ENCODE assay signal across 23 mouse cellular contexts in the genomic region with DNA sequence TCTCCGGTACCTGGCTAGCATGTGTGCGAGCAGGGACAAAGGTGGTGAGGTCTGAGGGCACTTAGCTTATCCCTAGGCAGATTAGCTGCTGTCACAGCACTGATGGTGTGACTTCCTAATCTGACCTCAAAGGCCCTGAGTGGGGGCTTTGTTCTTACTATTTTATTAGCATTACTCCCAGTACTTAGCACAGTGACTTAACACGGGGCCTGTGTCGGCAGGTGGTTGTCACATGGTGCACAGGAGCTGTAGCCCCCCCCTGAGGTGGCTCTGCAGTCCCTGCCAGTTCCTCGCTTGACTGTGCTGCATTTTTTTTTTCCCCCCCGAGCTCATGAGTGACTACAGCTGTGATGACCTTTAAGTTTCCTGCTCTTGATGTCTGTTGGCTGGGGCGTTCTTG. TPM values are rescaled to one million over a fixed set of nuclear protein-coding genes. Genes with fewer than 3 reads are reported as not detected.
A peak's percentile ranks its signal among the peaks of the same experiment; 100 is the strongest.
DNase-seq lines count a peak whose midpoint lies in the region; ATAC-seq and TF ChIP-seq lines count a peak whose summit lies in the region.
"Had no signal": no experiment of that assay in that cellular context is flagged by ENCODE, and none has a peak within 500 bp of the region (broad histone marks: within the 10 kb centered on the region; RNA-seq: fewer than 3 reads in every experiment).

No protein-coding gene starts in this region.

- H3K4me2 ChIP-seq in heart, postnatal 0 days (ENCODE audit: low read depth, low read length) = no peak overlapping the region
- H3K4me2 ChIP-seq in lung, embryonic 14.5 days = no peak overlapping the region
- H3K4me2 ChIP-seq: forebrain, embryonic 13.5 days; heart, embryonic 11.5 days; hindbrain, embryonic 15.5 days; limb, embryonic 12.5 days; liver, embryonic 11.5 days; midbrain, embryonic 13.5 days; stomach, embryonic 15.5 days had no signal

- H3K27me3 ChIP-seq in heart, postnatal 0 days (ENCODE audit: control insufficient read depth, insufficient read depth, low read length) = no peaks in the 10 kb centered on the region
- no peaks in the 10 kb centered on the region for H3K27me3 ChIP-seq in lung, embryonic 14.5 days (ENCODE audit: insufficient read depth, low read length)
- H3K27me3 ChIP-seq: forebrain, embryonic 13.5 days; hindbrain, embryonic 15.5 days; limb, embryonic 12.5 days; midbrain, embryonic 13.5 days; stomach, embryonic 15.5 days had no signal

- H3K4me3 ChIP-seq in heart, postnatal 0 days (ENCODE audit: low read depth, low read length) = no peak overlapping the region
- no peak overlapping the region for H3K4me3 ChIP-seq in lung, embryonic 14.5 days (ENCODE audit: low read depth, low read length)
- H3K4me3 ChIP-seq: forebrain, embryonic 13.5 days; hindbrain, embryonic 15.5 days; limb, embryonic 12.5 days; midbrain, embryonic 13.5 days; stomach, embryonic 15.5 days had no signal

- WGBS in heart, postnatal 0 days = 20% methylated on average over 7 of the region's 7 CpGs
- WGBS in lung, embryonic 14.5 days = 28% methylated on average over 7 of the region's 7 CpGs

- peaks cover 12% of the 10 kb centered on the region; the same call in 1 of the 2 replicates for H3K4me1 ChIP-seq in heart, postnatal 0 days (ENCODE audit: control insufficient read depth, insufficient read depth)
- no peaks in the 10 kb centered on the region; the same call in 1 of the 2 replicates for H3K4me1 ChIP-seq in lung, embryonic 14.5 days (ENCODE audit: insufficient read depth)

- ATAC-seq in heart, postnatal 0 days (ENCODE audit: insufficient read depth, low read depth) = no peak
- ATAC-seq in lung, embryonic 14.5 days (ENCODE audit: insufficient read depth) = no peak
- peak; percentile 19 for ATAC-seq in CD4-positive, CD25-positive, alpha-beta regulatory T cell, adult 4 months
- ATAC-seq: activated CD4-positive, CD25-positive, alpha-beta regulatory T cell, adult 4 months; forebrain, embryonic 13.5 days; intestine, embryonic 16.5 days; liver, postnatal 0 days; midbrain, embryonic 13.5 days had no signal

- intact Hi-C loops in heart, postnatal 36 days (cut with DNase I) = loop anchor here (5.0 kb wide), 1 partner anchor 348 kb away; no protein-coding TSS in a partner anchor

- no peak for TF ChIP-seq EP300 in heart, postnatal 0 days (IDR thresholded peaks at IDR 0.05; ENCODE audit: low read depth)

- H3K9ac ChIP-seq in heart, postnatal 0 days (replicated peaks; ENCODE audit: low read depth, low read length) = no peak overlapping the region
- H3K9ac ChIP-seq in lung, embryonic 14.5 days = no peak overlapping the region
- H3K9ac ChIP-seq: forebrain, embryonic 13.5 days; hindbrain, embryonic 15.5 days; limb, embryonic 12.5 days; liver, postnatal 0 days; midbrain, embryonic 13.5 days; stomach, embryonic 15.5 days had no signal

- TF ChIP-seq CTCF in heart, postnatal 0 days (IDR thresholded peaks at IDR 0.05; ENCODE audit: low read depth) = no peak
- TF ChIP-seq CTCF in lung, embryonic 14.5 days (IDR thresholded peaks at IDR 0.05; ENCODE audit: low read depth) = no peak

- no peaks in the 10 kb centered on the region for H3K9me3 ChIP-seq in heart, postnatal 0 days (replicated peaks; ENCODE audit: control insufficient read depth, low read length)
- H3K9me3 ChIP-seq in lung, embryonic 14.5 days (ENCODE audit: low read depth, low read length) = no peaks in the 10 kb centered on the region
- H3K9me3 ChIP-seq: forebrain, embryonic 13.5 days; hindbrain, embryonic 15.5 days; limb, embryonic 12.5 days; midbrain, embryonic 13.5 days; stomach, embryonic 15.5 days had no signal

- H3K27ac ChIP-seq in heart, postnatal 0 days (ENCODE audit: low read depth) = no peak overlapping the region
- H3K27ac ChIP-seq in lung, embryonic 14.5 days (ENCODE audit: low read depth) = no peak overlapping the region
- H3K27ac ChIP-seq: forebrain, embryonic 13.5 days; hindbrain, embryonic 15.5 days; limb, embryonic 12.5 days; midbrain, embryonic 13.5 days; stomach, embryonic 15.5 days had no signal

- 0 out of 2 replicates have a peak, but pooled peaks cover 11% of the 10 kb centered on the region for H3K36me3 ChIP-seq in heart, postnatal 0 days (replicated peaks; ENCODE audit: control insufficient read depth, insufficient read depth, low read length)
- no peaks in the 10 kb centered on the region; the same call in 1 of the 2 replicates for H3K36me3 ChIP-seq in lung, embryonic 14.5 days (ENCODE audit: insufficient read depth)

- DNase-seq in heart, postnatal 0 days (ENCODE audit: low spot score) = peak; percentile 19
- no peak for DNase-seq in heart, postnatal 36 days
- peak; percentile 8 for DNase-seq in lung, embryonic 14.5 days
- DNase-seq in lung, postnatal 4 days = no peak
- peak; percentile 32 for DNase-seq in retina, embryonic 14.5 days (ENCODE audit: low spot score)
- DNase-seq in Muller cell, postnatal 12 days (ENCODE audit: inconsistent ontology term) = no peak
- DNase-seq in spleen, postnatal 36 days (ENCODE audit: low spot score in 2 of 2) = no peak
- DNase-seq: adrenal gland, adult 8-10 months; cerebellum, adult 9-10 months; kidney, postnatal 36 days; layer of hippocampus, postnatal 36 days; liver, postnatal 0 days; lung, postnatal 10 days had no signal

RNA-seq across cellular contexts. Expression of gene Wdr41, which starts 2.9 kb away (rescaled TPM):
- total RNA-seq in heart, postnatal 0 days (2014; rRNA removed; ENCODE audit: low replicate concordance) = 22.2 and 24.2 TPM in 2 replicates
- 19.3 and 20.4 TPM in 2 replicates for polyA plus RNA-seq in heart, postnatal 0 days (2015; fragmentation: Nextera tagmentation; extraction: Ambion mirVana)
- 10 to 100 TPM; 17.4 to 18.0 TPM for total RNA-seq in heart, postnatal 36 days (2021)
- polyA plus RNA-seq in lung, embryonic 14.5 days (2014; fragmentation: Nextera tagmentation; extraction: Ambion mirVana) = 21.5 and 22.2 TPM in 2 replicates
- polyA plus RNA-seq in CD4-positive, CD25-positive, alpha-beta regulatory T cell, adult 4 months (2017; shearing (Covaris generic)) = 1 to 10 TPM; 4.0 to 4.9 TPM

Comparison
In these comparisons a context has a peak if more than half of its experiments do, and no peak if none do; other contexts are left out.
1. DNase-seq: peak in heart, postnatal 0 days (single experiment), lung, embryonic 14.5 days (single experiment) and retina, embryonic 14.5 days (single experiment); none in heart, postnatal 36 days (0 of 2), lung, postnatal 4 days (0 of 2), Muller cell, postnatal 12 days (single experiment) and spleen, postnatal 36 days (0 of 2).